Mouse (Mus musculus): ENCODE results near the gene Smad3.

The Smad3 gene

GRCm38 (mm10) chr9:63721573-63722275 lies 36.1 kb downstream of the Smad3 start:
- no peak for DNase-seq (ENCODE audit: inconsistent ontology term)

DNA sequence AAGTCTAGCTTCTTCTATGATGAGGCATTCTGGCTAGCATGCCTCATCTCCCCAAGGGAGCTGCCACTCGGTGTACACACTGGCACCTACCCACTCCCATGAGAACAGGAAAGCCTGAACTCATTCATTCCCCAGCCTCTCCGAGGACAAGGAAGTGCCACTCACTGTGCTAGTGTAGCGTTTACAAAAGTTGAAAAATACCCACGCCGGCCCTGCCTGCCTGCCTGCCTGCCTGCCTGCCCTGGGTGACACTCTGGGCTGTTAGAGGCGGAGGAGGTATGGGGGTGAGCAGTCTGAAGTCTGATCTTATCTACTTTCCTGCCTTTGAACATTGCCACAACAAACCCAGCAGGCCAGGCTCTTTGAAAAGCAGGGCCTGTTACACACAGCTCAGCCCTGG lies 37.1 kb downstream of the Smad3 start:
- no peak for DNase-seq (ENCODE audit: inconsistent ontology term)

DNA sequence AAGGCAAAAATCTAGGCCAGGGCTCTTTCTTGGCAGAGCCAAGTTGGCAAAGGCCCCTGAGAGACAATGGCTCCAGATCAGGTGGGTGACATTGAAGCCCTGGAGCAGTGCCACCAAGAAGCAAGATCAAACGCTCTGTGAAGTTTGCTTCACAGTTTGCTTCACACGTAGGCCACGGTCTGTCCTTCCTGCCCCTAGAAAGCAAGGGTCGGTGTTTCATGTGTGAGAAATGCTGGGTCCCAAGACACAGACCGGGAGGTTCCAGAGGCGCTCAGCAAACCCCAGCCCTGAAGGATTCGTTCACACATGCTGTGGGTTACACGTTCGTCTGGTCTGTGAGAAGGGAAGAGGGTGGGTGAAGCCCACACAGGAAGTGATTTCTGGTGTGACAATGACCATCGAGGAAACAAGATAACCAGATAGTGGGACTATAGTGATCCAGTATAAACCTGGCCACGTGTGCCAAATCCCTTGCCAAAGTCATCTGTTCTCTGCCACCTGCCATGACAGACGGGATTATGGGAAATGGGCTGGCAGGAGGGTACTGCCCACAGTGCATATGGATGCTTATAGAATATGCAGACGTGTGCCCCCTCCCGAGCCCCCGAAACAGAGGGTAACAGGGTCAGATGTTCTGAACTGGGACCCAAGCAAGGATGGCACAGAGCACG lies 37.9 kb downstream of the Smad3 start:
- DNase-seq (ENCODE audit: inconsistent ontology term), result no peak

- no peak for DNase-seq (ENCODE audit: inconsistent ontology term)
These were observed 38.9 kb downstream of the Smad3 start for GRCm38 (mm10) chr9:63718735-63719358.

DNA sequence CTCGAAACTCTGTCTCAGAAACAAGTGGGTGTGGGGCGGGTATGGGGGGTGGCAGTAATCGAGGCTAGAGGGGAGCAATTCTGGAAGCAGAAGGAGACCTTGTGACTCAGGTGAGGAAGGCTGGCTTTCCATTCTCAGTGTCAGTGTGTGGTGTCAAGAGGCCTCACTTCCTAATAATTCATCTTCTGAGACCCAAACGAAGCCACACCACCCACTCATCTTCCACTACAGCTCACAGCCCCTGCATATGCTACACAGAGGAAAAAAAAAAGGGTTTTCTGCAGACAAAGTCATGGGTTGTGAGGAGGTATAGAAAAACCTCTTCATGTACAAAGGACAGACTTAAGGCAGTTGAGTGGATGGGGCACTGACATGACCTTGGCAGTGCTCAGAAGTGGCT lies 39.6 kb downstream of the Smad3 start:
- DNase-seq (ENCODE audit: inconsistent ontology term), result no peak

GRCm38 (mm10) chr9:63717474-63718005 lies 40.3 kb downstream of the Smad3 start:
- no peak for DNase-seq (ENCODE audit: inconsistent ontology term)

DNA sequence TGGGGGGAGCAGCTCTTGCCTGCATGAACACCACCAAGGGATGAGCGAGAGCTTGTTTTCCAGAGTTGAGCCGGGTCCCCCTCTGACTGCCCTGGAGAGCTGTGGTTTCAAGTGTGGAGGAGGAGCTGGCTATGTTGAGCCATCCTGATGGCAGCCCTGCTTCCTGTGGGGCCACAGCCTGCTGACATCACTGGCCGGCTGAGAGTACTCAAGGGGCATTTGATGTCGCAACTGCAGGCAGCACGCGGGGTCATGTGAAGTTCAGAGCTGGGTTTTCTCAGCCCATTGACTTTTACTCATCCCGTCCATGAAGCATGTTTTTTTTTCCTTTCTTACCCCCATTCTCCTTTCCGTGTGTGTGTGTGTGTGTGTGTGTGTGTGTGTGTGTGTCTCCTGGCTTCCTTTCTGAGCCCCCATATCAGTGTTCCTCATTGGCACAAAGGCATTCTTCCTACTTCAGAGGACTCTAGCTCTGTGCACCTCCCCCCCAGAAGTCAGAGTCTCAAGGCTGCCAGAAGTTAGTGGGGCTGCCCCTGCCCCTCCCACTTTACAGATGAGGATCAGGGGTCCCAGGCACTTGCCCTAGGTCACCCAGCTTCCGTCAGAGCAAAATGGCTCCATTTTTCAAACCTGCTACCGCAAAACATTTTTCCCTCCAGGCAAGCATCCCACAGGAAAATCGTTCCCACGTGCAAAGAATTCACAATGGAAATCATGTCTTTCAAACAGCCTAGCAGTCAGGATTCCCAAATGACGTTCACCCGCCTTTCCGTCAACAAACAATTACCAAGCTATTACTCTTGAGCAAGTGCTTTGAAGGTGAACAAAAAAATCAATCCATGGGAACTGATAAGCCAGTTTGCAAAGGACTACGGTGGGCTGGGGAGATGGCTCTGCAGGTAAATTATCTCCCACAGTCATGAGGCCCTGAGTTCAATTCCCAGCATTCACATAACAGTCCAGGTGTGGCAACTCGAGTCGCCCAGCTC lies 41.4 kb downstream of the Smad3 start:
- DNase-seq (ENCODE audit: inconsistent ontology term), result peak; percentile 86

- DNase-seq (ENCODE audit: inconsistent ontology term), result no peak
These were observed 43.2 kb downstream of the Smad3 start for GRCm38 (mm10) chr9:63714572-63714971.

DNA sequence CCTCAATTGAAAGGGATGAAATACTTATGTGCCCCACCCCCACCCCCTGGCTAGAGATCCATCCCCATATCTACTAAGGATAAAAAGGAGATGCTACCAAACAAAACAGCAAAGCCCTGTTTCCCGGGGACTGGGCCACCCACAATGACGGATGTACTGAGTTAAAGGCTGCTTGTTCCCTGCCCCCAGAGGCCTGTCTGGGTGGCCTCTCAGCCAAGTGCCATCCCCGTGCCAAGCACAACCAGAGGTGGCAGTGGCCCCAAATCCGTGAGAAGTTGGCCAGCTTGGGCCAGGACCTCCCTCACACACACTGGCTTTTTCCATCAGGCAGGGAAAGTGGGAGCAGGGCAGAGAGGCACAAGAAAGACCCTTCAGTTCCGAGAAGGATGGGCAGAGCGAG lies 45.0 kb downstream of the Smad3 start:
- DNase-seq (ENCODE audit: inconsistent ontology term), result no peak

DNA sequence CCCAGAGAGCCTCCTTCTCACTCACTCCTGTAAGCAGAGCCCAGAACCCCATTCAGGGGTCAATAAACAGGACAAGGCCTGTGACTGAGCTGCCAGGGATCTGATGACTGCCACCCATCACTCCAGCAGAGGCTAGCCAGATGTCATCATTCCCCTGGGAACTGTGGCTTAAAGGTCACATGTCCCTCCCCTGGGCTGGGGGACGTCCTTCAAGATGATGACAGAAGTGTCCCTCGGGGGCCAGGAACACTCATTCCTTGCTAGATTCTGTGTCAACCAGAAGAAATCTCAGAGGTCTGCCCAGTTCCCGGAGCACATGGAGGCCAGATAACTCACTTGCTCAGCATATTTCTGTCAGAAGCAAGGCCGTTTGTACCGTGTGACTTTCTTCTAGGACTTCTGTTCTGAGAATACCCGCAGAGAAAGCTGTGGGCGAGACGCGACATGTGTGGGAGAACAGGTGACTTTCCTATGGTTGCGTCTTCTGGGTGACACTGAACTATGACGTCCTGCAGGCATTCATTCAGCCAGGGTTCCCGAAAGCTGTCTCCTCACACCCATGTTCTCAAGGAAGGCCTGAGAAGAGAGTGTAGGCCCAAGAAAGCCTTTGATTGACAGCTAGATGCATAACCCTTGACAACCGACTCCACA lies 46.1 kb downstream of the Smad3 start:
- DNase-seq (ENCODE audit: inconsistent ontology term), result no peak

GRCm38 (mm10) chr9:63709857-63710256 lies 47.9 kb downstream of the Smad3 start:
- no peak for DNase-seq (ENCODE audit: inconsistent ontology term)

GRCm38 (mm10) chr9:63709266-63709665 lies 48.5 kb downstream of the Smad3 start:
- no peak for DNase-seq (ENCODE audit: inconsistent ontology term)

DNA sequence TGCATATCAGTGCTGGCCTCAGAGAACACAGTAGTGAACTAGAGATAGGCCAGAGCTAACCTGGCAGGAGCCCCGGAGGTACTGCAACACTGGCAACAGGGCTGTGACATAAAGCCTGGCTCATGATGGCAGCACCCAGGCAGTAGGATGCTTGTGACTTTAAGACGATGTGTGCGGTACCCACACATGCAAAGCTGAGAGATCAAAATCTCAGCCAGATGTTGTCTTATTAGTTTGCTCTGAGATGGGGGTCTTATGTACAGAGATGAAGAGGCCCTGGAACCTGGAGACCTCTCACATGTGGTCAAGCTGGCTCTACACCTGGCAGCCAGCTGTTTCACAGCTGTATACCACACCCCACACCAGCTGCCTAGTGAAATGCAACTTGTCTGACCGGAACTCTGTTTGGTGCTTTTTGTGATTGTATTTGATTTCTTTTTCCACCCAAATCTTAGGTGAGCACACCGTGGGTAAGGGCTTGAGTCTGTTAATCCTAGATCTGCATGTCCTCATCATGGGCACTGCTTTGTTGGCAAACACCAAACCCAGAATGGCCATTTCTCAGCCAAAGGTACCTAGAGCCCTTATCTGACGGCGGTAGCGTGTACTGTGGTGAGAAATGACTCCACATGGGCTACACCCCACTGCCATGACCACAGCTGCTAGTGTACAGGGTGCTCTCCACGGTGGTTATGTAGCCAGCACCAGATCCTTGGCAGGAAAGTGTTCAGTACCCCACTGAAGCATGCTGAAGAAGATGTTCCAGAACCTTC lies 49.8 kb downstream of the Smad3 start:
- no peak for DNase-seq (ENCODE audit: inconsistent ontology term)

GRCm38 (mm10) chr9:63706152-63706733 lies 51.6 kb downstream of the Smad3 start:
- peak; percentile 99 for DNase-seq (ENCODE audit: inconsistent ontology term)

GRCm38 (mm10) chr9:63704979-63705751 lies 52.6 kb downstream of the Smad3 start:
- no peak for DNase-seq (ENCODE audit: inconsistent ontology term)

DNA sequence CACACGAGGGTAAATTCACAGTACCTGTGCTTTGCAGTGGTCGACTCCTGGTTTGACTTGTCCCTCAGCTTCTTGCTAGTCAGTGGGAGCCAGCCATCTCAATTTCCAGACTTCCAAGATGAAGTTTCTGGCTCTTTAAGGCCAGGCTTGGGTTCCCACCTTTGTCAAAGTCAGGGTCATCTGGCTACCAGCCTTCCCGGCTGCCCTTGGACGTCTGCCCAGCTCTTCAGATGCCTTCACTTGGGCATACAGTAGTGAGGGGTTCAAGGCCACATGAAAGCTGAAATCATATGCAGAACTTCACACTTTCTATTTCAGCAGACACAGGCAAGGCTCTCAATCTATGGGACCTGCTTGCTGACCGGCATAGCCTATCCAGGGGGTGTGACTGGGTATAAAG lies 53.7 kb downstream of the Smad3 start:
- DNase-seq (ENCODE audit: inconsistent ontology term), result no peak

DNA sequence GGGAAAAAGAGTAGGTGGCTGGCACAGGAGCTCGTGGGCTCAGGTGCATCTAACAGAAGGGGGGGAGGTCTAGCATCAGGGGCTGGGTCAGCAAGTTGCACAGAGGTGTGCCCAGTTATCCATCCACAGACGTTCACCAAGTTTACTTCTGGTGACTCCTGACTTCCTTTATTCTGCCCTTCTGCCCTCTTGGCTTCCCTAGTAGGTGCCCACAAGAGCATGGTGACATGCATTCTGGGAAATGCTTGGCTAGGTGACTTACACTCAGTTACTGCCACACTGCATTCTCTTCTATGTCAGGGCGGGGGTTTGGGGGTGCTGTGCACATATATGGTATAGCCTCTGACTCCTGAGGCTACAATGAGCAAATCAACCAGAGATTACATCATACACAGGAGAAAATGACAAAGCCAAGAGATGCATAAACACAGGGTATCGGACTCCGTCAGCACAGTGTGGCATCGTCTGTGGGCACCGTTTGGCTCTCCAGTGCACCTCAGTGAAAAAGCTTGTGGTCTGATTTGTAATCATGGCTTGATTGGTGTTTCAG lies 54.5 kb downstream of the Smad3 start:
- DNase-seq (ENCODE audit: inconsistent ontology term), result no peak

DNA sequence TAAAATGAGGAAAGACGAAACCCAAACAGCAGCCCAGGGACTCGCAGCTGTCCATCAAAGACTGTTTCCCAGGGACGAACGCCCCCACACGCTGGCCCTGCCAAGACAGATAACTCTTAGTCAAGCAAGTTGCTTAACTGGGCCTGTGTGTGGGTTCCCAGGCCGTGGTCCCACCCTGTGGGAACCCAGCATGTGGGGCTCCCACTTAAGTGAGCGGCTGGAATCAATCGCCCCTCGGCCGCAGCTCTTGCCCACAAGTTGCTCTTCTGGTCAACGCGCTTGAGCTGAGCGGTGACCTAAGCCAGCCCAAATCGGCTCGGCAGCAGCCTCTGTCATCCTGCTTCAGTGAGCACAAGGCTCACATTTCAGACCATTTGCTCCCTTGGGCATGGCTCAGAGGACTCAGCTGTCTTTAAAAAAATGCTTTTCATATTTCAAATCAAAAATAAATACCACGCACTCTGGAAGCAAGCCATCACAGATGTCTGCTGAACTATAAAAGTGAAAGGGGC lies 55.2 kb downstream of the Smad3 start:
- peak; percentile 97 for DNase-seq (ENCODE audit: inconsistent ontology term)

GRCm38 (mm10) chr9:63701957-63702309 lies 55.9 kb downstream of the Smad3 start:
- no peak for DNase-seq (ENCODE audit: inconsistent ontology term)
